Mouse (Mus musculus) fibroblast of lung, adult 2 months (primary cell): ENCODE measurements around the gene Itpkb.

ENCODE experiments used
- DNase-seq: peaks from one replicate; pipeline ENCODE4 v3.0.0-alpha.2; 2011; ENCODE audit warnings: low read depth

Itpkb gene

DNA sequence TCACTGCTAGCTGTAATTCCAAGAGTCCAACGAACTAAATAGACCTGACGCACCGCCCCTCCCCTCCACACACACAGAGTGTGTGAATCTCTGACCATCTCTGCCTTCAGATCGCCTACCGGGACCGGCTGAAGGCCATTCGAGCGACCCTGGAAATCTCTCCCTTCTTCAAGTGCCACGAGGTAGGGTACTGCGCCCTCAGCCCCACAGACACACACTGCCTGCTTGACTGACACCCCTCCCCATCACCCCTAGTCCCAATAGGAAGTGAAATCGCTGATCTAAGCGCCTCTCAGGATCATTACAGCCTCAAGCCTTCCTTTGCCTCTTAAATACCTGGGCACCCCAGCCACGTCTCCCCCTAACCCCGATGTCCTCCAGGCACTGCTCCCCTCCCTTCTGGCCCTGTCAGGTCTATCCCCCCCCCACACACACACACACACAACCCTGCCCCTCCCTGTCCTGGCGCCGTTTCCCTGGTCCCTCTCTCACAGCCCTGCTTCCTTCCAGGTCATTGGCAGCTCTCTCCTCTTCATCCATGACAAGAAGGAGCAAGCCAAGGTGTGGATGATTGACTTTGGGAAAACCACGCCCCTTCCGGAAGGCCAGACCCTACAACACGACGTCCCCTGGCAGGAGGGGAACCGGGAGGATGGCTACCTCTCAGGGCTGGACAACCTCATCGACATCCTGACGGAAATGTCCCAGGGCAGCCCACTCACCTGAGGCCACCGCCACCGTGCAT is 91.1 kb downstream of the Itpkb start:
- no peak for DNase-seq

DNA sequence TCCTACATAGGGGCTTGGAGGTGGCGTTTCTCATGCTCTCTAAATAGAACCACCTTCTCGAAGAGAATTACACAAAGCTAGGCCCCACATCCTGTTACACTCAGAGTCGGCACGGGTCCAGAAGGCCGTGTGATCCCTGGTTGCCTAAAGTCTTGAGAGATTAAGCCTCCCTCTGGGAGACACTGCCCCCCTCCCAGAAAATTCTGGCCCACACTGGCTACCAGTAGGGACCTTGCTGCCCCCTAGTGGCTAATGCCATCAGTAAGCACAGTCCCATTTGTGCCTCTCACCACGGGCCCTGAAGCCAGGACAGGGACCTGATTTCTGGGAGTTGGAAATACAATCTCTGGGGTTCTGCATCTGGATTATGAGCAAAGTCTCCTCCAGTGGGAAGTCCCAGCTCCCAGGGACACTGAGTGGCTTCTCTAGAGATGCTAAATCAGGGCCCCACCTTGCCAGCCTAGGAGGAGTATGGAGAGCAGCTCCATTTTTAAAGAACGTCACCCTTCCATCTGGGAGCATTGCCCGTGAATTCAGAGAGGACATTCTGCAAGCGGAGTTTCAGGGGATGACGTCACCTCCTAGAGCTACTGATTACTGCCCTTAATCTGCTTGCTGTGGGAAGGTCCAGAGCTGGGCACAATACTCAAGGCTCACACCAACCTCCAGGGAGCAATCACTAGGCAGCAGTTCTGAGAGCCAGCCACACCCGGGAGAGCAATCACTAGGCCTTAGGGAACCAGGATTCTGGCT is 92.0 kb downstream of the Itpkb start:
- DNase-seq = peak; percentile 66

- DNase-seq = no peak
Measured at GRCm38 (mm10) chr1:180423008-180423639, 92.8 kb downstream of the Itpkb start.

DNA sequence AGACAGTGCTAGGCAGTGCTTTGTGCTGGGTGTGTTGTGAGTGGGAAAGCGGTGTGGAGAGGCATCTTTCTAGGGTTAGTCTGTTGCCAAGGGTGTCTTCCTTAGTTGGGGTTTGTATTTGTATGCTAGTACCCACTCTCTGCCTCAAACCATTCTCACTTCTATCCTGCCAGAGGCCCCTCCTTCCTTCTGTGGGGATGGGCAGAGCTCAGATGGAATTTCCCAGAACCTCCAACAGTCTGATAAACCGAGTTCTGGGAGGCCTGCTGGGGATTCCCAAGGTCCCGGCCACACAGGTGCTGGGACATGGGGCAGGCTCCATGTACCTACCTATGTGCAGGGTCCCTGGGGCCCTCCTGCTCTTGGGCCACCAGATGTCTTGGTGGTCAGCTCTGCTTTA is 93.6 kb downstream of the Itpkb start:
- DNase-seq = no peak

- no peak for DNase-seq
Measured at GRCm38 (mm10) chr1:180426405-180426804, 96.1 kb downstream of the Itpkb start.

GRCm38 (mm10) chr1:180427685-180428084 is 97.4 kb downstream of the Itpkb start:
- no peak for DNase-seq

GRCm38 (mm10) chr1:180428101-180428712 is 97.9 kb downstream of the Itpkb start:
- no peak for DNase-seq

- DNase-seq = no peak
Measured at GRCm38 (mm10) chr1:180428871-180429270, 98.6 kb downstream of the Itpkb start.

DNA sequence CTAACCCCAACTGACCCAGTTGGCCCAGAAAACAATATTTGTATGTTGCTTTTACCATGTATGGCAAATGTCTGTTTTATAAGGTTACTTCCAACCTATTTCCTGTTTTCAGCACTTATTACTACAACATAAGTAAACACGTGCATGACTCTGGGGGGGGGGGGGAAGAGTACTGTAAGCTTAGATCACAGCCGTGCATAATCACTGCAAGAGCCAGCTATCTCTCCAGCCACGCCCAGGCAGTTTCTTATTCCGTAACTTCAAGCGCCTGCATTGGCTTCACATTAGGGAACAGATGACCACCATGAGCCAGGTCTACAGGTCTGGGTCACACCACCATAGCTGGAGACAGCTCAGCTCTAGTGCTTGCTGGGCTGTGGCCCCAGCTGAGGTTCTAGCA is 99.5 kb downstream of the Itpkb start:
- DNase-seq = no peak

DNA sequence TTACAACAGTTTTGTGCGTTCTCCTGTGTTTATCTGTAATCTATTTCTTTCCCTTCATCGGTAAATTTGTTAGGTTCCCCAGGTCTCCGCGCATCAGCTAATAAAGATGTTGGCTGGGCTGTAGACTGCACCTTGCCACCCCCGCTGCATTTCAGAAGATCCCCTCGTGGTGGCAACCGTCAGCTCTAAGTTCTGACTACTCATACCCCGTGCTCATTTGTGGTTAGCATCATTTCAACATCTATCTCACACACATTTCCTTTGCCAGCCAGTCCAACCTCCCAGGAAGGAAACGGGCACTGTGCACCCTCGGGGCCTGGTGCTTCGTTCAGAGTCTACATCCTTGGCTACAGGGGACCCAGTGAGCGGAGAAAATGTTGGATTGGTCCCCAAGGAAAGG is 101.5 kb downstream of the Itpkb start:
- DNase-seq = no peak

DNA sequence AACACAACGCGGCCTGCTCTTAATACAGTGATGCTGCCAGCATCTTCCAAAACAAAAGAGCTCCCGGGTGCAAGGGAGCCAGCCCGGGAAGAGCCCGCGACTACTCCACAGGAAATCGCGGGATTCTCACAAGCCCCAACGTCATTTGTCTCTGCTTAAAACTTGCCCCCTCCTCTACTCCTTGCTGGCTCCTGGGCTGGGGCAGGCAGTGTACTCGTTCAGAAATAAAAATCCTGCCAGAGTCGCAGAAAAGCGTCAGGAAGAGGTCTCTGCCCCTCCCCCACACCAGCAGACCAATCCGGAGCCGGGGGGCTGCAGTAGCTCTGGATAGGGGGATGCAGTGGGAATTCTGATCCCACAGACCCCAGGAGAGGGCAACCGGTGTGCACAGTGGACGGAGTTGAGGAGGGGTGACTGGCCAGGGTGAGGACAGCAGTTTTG is 102.8 kb downstream of the Itpkb start:
- no peak for DNase-seq

DNA sequence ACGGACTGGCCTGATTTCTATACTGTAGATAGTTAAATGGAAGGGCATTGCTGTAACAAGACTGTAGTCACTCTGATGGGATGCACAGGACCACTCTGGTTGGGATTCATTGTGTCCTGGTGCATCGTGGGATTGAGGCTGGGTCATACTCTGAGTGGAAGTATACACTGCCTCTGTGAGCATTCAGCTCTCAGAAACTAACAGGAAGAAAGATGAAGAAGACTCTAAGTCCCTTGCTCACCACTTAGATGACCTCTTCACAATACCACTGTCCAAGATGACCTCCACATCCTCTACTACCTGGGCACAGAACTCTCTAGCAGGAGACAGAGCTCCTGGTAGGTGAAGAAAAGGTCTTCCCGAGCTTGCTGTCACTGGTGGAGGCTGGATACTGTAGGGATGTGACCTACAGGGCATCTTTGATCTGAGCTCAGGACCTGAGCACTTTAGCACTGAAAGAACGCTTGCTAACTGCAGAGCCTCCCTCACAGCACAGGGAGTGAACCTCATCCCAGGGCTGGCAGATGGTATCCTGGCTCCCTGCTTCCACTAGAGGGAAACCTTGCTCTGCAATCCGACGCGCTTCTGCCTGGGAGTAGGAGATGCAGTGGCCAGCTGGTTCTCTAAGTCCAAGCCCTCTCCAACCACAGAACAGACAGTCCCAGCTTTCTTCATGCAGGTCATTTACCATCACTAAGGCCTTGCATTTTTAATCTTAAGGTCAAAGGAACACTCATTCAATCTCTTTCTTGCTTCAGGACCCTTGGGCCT is 103.7 kb downstream of the Itpkb start:
- DNase-seq = peak; percentile 54

GRCm38 (mm10) chr1:180434925-180435324 is 104.6 kb downstream of the Itpkb start:
- DNase-seq = no peak

- DNase-seq = no peak
Measured at GRCm38 (mm10) chr1:180439496-180439895, 109.2 kb downstream of the Itpkb start.

GRCm38 (mm10) chr1:180444411-180444810 is 114.1 kb downstream of the Itpkb start:
- DNase-seq = no peak

DNA sequence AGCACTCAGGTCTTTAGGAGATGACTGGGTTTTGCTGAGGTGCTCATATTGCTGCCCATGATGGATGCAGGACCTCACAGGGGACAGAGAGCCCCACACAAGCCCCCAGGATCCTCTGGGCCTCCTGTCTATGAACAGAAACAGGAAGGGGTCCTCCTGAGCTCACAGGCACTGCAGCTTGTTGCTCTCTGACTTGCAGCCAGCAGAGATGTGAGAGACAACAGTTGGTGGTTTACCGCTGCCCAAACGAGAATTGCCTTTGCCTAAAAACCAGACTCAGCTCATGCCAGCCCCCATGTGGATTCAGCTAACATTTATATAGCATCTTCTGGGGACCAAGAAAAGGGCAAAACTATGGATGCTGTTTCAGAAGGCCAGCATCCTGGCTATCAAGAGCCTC is 119.4 kb downstream of the Itpkb start:
- no peak for DNase-seq

- no peak for DNase-seq
Measured at GRCm38 (mm10) chr1:180458274-180458673, 128.0 kb downstream of the Itpkb start.

- no peak for DNase-seq
Measured at GRCm38 (mm10) chr1:180458680-180459079, 128.4 kb downstream of the Itpkb start.

DNA sequence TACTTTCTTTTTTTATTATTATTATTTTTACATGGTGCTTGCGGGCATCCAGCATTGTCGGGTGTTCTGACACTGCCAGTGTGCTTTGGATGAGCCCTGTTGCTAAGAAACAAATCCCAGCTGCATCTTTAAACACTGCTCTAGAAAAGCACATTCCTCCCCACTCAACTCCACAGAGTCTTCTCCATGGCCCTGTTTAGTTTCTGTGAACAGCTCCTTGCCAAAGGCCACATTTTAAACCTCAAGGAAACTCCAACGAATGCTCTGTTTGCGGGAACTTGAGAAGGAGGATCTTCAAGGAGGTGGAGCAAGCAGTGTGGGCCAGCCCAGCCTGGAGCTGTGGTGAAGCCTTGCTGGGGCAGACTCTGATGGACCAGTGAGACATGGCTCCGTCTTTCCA is 130.4 kb downstream of the Itpkb start:
- DNase-seq = no peak

GRCm38 (mm10) chr1:180462396-180462795 is 132.1 kb downstream of the Itpkb start:
- no peak for DNase-seq

DNA sequence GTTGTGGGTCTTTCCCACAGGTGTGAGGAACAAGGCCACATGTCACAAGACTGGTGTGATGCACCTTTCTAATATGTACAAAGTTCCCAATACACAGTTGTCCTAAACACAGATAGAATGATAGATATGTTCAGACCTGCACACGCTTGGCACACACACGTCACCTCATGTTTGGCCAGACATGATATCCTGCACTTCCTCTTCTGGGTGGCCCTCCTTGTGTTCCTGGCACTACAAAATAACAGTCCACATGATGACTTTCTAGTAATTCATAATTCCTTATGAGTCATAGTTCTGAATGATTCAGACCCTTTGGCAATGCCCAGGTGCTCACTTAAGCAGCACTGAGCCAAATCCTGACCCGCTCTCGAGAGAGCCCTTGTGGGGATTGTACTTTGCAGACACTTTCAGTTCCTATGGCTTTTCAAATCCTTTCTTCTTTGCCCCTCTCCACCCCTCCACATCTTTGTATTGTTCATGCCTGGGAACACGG is 132.7 kb downstream of the Itpkb start:
- peak; percentile 42 for DNase-seq

GRCm38 (mm10) chr1:180464357-180464756 is 134.1 kb downstream of the Itpkb start:
- no peak for DNase-seq
